Mouse (Mus musculus) intestine, postnatal 0 days (tissue): Measurements from ENCODE around the gene Dazap1. TPM values are rescaled to one million over a fixed set of nuclear protein-coding genes. Genes with fewer than 3 reads are reported as not detected.

Experiments used
- ATAC-seq: fragments of 200-750 bp; cut with Nextera tagmentation; 2 replicates; pipeline ENCODE4 v1.8.0; 2017; ENCODE audit warnings: mild to moderate bottlenecking, moderate TSS enrichment, moderate library complexity
- H3K27ac ChIP-seq: fragments of 300-500 bp; sonication (generic); 2 replicates; pipeline ENCODE4 v1.5.1; 2014; ENCODE audit warnings: mild to moderate bottlenecking, low read depth, low read length, moderate library complexity
- H3K27me3 ChIP-seq: fragments of 300-500 bp; sonication (generic); replicated peaks from 2 replicates; pipeline ENCODE4 v1.6.1; 2014; ENCODE audit warnings: low read length, mixed read lengths; ENCODE audit not compliant: control insufficient read depth, insufficient read depth
- H3K36me3 ChIP-seq: fragments of 300-500 bp; sonication (generic); 2 replicates; pipeline ENCODE4 v1.6.1; 2014; ENCODE audit warnings: mild to moderate bottlenecking, moderate library complexity; ENCODE audit not compliant: control insufficient read depth, insufficient read depth
- H3K4me1 ChIP-seq: fragments of 300-500 bp; sonication (generic); replicated peaks from 2 replicates; pipeline ENCODE4 v1.6.1; 2014; ENCODE audit warnings: antibody characterized with exemption, low read length, mixed read lengths; ENCODE audit not compliant: control insufficient read depth, insufficient read depth
- H3K4me2 ChIP-seq: fragments of 300-500 bp; sonication (generic); replicated peaks from 2 replicates; pipeline ENCODE4 v1.6.1; 2014; ENCODE audit warnings: low read depth, mild to moderate bottlenecking, moderate library complexity
- H3K4me3 ChIP-seq: fragments of 300-500 bp; sonication (generic); 2 replicates; pipeline ENCODE4 v1.5.1; 2014; ENCODE audit warnings: low read depth, low read length
- H3K9ac ChIP-seq: fragments of 300-500 bp; sonication (generic); 2 replicates; pipeline ENCODE4 v1.6.1; 2014; ENCODE audit warnings: mild to moderate bottlenecking, low read depth, low read length
- H3K9me3 ChIP-seq: fragments of 300-500 bp; sonication (generic); 2 replicates; pipeline ENCODE4 v1.6.1; 2016; ENCODE audit warnings: mixed run types; ENCODE audit not compliant: control insufficient read depth
- CTCF ChIP-seq: sonication (generic); IDR thresholded peaks from 2 replicates; pipeline ENCODE4 v1.5.1; 2016; ENCODE audit warnings: low read depth, mild to moderate bottlenecking, control low read depth, antibody characterized with exemption, moderate library complexity
- WGBS: fragments of 180-500 bp; shearing (Covaris S2); extraction: QIAGEN DNeasy Blood & Tissue Kit; methylation state at CpG from one replicate; pipeline ENCODE4 v1.1.7; 2014; 5-methylcytosine and 5-hydroxymethylcytosine counted together
- polyA plus RNA-seq: library from polyadenylated mRNA; unstranded; fragments of >200 nt; fragmentation: Nextera tagmentation; extraction: Ambion mirVana; gene quantifications from 2 replicates; pipeline ENCODE4 v1.2.1, GENCODE M21; 2015

Gene Dazap1
- polyA plus RNA-seq, 1 experiment from 2014 or later = 26.6 TPM

- 0 out of 2 replicates have a peak, but pooled peaks cover 5% of the 10 kb centered on the region for H3K4me1 ChIP-seq
- 76% methylated on average over 13 of the region's 15 CpGs for WGBS
- ATAC-seq = no peak
- no peak overlapping the region for H3K27ac ChIP-seq
- no peak overlapping the region for H3K9ac ChIP-seq
- H3K4me3 ChIP-seq = no peak overlapping the region
- H3K4me2 ChIP-seq = no peak overlapping the region
- H3K9me3 ChIP-seq = no peaks in the 10 kb centered on the region
- H3K27me3 ChIP-seq = no peaks in the 10 kb centered on the region
- peaks cover 70% of the 10 kb centered on the region for H3K36me3 ChIP-seq
- no peak for TF ChIP-seq CTCF
These were observed 24.2 kb downstream of the Dazap1 start for GRCm38 (mm10) chr10:80285222-80286070.

DNA sequence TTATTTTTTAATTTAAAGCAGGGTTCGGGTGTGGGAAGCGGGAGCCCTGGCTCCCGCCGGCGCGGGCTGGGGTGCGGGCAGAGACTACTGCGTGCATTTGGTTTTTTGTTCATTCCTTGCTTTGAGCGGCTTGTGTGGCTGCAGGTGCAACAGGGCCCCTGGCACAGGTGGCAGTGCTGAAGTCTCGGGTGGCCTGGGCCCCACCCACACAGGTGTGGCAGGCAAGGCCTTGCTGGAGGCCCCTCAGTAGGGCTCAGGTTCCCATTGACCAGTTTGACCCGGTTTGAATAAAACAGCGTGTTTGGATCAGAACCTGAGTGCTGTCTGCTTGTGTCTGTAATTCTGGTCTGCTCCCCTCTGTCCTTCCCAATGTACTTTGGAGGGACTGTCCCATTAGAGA, 26.8 kb downstream of the Dazap1 start:
- Histone ChIP-seq H3K27me3 (no peaks in the 10 kb centered on the region), H3K9ac (no peak overlapping the region), H3K4me2 (0 out of 2 replicates have a peak overlapping the region, but pooled peaks have one; percentile 24), H3K9me3 (no peaks in the 10 kb centered on the region), H3K4me3 (no peak overlapping the region), H3K27ac (peak overlapping the region; percentile 74), H3K4me1 (no peaks in the 10 kb centered on the region), H3K36me3 (peaks cover 50% of the 10 kb centered on the region)
- peak; percentile 62 for ATAC-seq
- no peak for TF ChIP-seq CTCF
- WGBS = 68% methylated on average over 12 of the region's 12 CpGs

DNA sequence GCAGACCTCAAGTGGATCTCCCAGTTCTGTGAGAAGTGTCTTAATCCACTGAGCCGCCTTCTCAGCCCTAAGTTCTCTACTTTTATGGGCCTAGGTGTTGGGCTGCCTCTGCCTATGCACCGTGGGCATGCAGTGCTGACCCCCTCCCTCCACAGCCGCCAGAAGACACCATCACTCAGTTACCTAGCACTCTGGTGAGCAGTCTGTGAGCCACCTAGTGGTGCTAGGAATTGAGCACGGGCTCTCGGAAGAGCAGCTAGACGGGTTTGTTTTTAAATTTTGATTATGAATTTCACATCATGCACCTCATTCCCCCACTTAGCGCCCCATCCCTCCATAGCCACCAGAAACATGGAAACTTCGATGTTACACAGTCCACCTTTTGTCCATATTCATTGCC, 27.4 kb downstream of the Dazap1 start:
- H3K4me1 ChIP-seq = no peaks in the 10 kb centered on the region
- H3K27me3 ChIP-seq = no peaks in the 10 kb centered on the region
- H3K9me3 ChIP-seq = no peaks in the 10 kb centered on the region
- H3K36me3 ChIP-seq = peaks cover 47% of the 10 kb centered on the region
- peak; percentile 10; the same call in 1 of the 2 replicates for ATAC-seq
- no peak overlapping the region for H3K4me3 ChIP-seq
- no peak overlapping the region for H3K4me2 ChIP-seq
- peak overlapping the region; percentile 74 for H3K27ac ChIP-seq
- peak; percentile 68 for TF ChIP-seq CTCF
- no peak overlapping the region for H3K9ac ChIP-seq
- WGBS = 60% methylated on average over 8 of the region's 8 CpGs

DNA sequence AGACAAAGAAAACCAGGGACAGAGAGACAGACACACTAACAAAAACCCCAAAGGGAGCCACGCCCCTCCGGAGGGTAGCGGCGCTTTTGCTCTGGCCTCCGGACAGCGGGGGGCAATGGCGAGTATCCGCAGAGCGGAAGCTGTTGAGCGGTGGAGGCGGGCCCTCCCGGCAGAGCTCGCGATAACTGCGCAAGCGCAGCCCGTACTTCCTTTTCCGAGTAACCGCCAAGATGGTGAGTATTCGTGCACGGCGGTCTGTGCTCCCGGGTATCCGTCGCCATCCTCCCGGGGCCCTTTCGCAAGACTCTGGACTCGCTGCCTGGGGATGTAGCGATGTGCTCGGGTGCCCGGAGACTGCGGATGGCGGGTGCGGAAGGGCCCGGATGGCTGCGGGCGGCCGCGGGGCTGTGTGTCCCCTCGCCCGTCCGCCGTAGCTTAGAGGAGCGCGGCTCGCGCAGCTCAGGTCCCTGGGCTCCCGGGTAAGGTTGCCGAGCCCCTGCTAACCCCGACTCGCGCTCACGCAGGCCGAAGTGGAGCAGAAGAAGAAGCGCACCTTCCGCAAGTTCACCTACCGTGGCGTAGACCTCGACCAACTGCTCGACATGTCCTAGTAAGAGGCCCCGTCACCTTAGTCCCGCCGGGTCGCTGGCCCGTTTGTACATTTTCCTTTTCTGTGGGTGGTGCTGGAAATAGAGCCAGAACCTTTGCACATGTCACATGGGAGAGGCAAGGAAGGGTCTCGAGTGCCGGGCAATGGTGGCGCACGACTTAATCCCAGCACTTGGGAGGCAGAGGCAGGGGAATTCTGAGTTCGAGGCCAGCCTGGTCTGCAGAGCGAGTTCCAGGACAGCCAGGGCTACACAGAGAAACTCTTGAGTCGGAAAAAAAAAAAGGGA, 31.2 kb downstream of the Dazap1 start, which contains the start of gene Rps15:
Rps15 (plus strand) TSS at position 203 of the 896 bp plus-strand sequence.
- WGBS = under 1% methylated on average over 72 of the region's 72 CpGs
- Histone ChIP-seq H3K36me3 (peaks cover 25% of the 10 kb centered on the region), H3K4me2 (peak within 1 kb of the TSS; percentile 83), H3K9me3 (no peaks in the 10 kb centered on the region), H3K27ac (peak within 1 kb of the TSS; percentile 86), H3K4me3 (peak within 1 kb of the TSS; percentile 82), H3K9ac (peak within 1 kb of the TSS; percentile 93), H3K4me1 (no peaks in the 10 kb centered on the region), H3K27me3 (no peaks in the 10 kb centered on the region; the same call in 1 of the 2 replicates)
- ATAC-seq = peak; percentile 75
- TF ChIP-seq CTCF = peak; percentile 90

DNA sequence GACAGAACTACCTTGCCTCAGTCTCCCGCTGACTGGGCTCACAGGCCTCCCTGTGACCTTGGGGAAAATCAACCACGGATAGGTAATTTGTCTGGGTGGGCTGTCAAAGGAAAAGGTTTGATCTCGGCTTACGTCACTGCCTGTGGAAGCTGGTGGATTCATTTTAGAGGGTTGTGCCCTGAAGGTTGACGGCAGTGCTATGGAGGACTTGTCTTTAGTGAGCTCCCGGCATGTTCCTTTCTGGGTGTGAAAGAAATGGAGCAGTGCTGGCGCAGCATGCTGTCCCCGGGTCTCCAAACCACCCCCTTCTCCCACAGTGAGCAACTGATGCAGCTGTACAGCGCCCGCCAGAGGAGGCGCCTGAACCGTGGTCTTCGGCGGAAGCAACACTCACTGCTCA, 32.0 kb downstream of the Dazap1 start:
- no peaks in the 10 kb centered on the region for H3K9me3 ChIP-seq
- no peaks in the 10 kb centered on the region for H3K4me1 ChIP-seq
- 0 out of 2 replicates have a peak overlapping the region, but pooled peaks have one; percentile 86 for H3K27ac ChIP-seq
- peaks cover 23% of the 10 kb centered on the region; the same call in 1 of the 2 replicates for H3K36me3 ChIP-seq
- peak overlapping the region; percentile 83 for H3K4me2 ChIP-seq
- 0 out of 2 replicates have a peak, but pooled peaks have one; percentile 30 for TF ChIP-seq CTCF
- 14% methylated on average over 14 of the region's 14 CpGs for WGBS
- peak overlapping the region; percentile 82 for H3K4me3 ChIP-seq
- ATAC-seq = no peak
- H3K9ac ChIP-seq = peak overlapping the region; percentile 93
- H3K27me3 ChIP-seq = peaks cover 4% of the 10 kb centered on the region; the same call in 1 of the 2 replicates
